Mouse (Mus musculus): ENCODE data around the gene Opcml.

DNA sequence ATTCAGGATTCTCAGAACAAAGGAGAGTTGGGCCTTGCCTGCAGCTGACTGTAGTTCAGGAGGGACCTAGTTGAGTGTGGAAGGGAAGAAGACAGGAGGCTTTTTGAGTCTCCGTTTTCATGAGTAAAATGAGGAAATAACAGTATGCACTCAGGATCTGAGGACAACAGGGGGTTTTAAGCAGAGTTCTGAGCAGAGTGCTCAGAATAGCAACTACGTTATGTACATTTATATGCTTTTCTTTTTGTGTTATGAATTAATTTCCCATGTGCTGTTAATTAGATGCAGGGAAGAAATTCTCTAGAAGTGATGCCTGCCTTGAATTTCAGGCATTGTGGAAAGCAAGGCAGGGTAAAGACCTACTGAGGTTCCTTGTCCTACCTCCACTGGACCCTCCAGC, 697.9 kb downstream of the Opcml start:
- TF ChIP-seq MAFK (IDR thresholded peaks at IDR 0.05; ENCODE audit: insufficient read depth, low read depth, low read length) (no peak), CHD2 (IDR thresholded peaks at IDR 0.05; ENCODE audit: low read depth, low read length) (no peak), HCFC1 (IDR thresholded peaks at IDR 0.05; ENCODE audit: borderline replicate concordance, insufficient read depth, low read length) (no peak), ZC3H11A (IDR thresholded peaks at IDR 0.05; ENCODE audit: borderline replicate concordance, low read depth, low read length) (no peak)
